Mouse (Mus musculus): ENCODE measurements around the gene Nedd9. TPM values are rescaled to one million over a fixed set of nuclear protein-coding genes. Genes with fewer than 3 reads are reported as not detected.

Gene Nedd9
- total RNA-seq, 4 experiments from 2014 or later: 12.4 to 24.6 (median 17.0) TPM

GRCm38 (mm10) chr13:41410191-41411074 lies 76.7 kb downstream of the Nedd9 start:
- DNase-seq (ENCODE audit: low spot score): no peak

- no peak for DNase-seq (ENCODE audit: low spot score)
Observed at GRCm38 (mm10) chr13:41409291-41409690, 77.9 kb downstream of the Nedd9 start.

GRCm38 (mm10) chr13:41408374-41408952 lies 78.7 kb downstream of the Nedd9 start:
- no peak for DNase-seq (ENCODE audit: low spot score)

- no peak for DNase-seq (ENCODE audit: low spot score)
Observed at GRCm38 (mm10) chr13:41405009-41405408, 82.2 kb downstream of the Nedd9 start.

- peak; percentile 66 for DNase-seq (ENCODE audit: low spot score)
Observed at GRCm38 (mm10) chr13:41403838-41404237, 83.3 kb downstream of the Nedd9 start.

GRCm38 (mm10) chr13:41402441-41403003 lies 84.6 kb downstream of the Nedd9 start:
- peak; percentile 12 for DNase-seq (ENCODE audit: low spot score)

GRCm38 (mm10) chr13:41401775-41402174 lies 85.4 kb downstream of the Nedd9 start:
- DNase-seq (ENCODE audit: low spot score): no peak

GRCm38 (mm10) chr13:41400289-41400688 lies 86.9 kb downstream of the Nedd9 start:
- no peak for DNase-seq (ENCODE audit: low spot score)

- no peak for DNase-seq (ENCODE audit: low spot score)
Observed at GRCm38 (mm10) chr13:41392191-41392590, 95.0 kb downstream of the Nedd9 start.

GRCm38 (mm10) chr13:41390698-41391097 lies 96.5 kb downstream of the Nedd9 start:
- DNase-seq (ENCODE audit: low spot score): no peak

- DNase-seq (ENCODE audit: low spot score): peak; percentile 21
Observed at GRCm38 (mm10) chr13:41386581-41386980, 100.6 kb downstream of the Nedd9 start.

- no peak for DNase-seq (ENCODE audit: low spot score)
Observed at GRCm38 (mm10) chr13:41384896-41385295, 102.3 kb downstream of the Nedd9 start.

GRCm38 (mm10) chr13:41382635-41383034 lies 104.5 kb downstream of the Nedd9 start:
- DNase-seq (ENCODE audit: low spot score): no peak

- no peak for DNase-seq (ENCODE audit: low spot score)
Observed at GRCm38 (mm10) chr13:41381806-41382546, 105.2 kb downstream of the Nedd9 start.

- no peak for DNase-seq (ENCODE audit: low spot score)
Observed at GRCm38 (mm10) chr13:41381041-41381805, 105.9 kb downstream of the Nedd9 start.

- no peak for DNase-seq (ENCODE audit: low spot score)
Observed at GRCm38 (mm10) chr13:41379951-41380465, 107.2 kb downstream of the Nedd9 start.

GRCm38 (mm10) chr13:41378462-41378861 lies 108.7 kb downstream of the Nedd9 start:
- DNase-seq (ENCODE audit: low spot score): no peak

- no peak for DNase-seq (ENCODE audit: low spot score)
Observed at GRCm38 (mm10) chr13:41377856-41378255, 109.3 kb downstream of the Nedd9 start.

GRCm38 (mm10) chr13:41377011-41377431 lies 110.1 kb downstream of the Nedd9 start:
- no peak for DNase-seq (ENCODE audit: low spot score)

- no peak for DNase-seq (ENCODE audit: low spot score)
Observed at GRCm38 (mm10) chr13:41376111-41376510, 111.1 kb downstream of the Nedd9 start.

GRCm38 (mm10) chr13:41375696-41376095 lies 111.5 kb downstream of the Nedd9 start:
- no peak for DNase-seq (ENCODE audit: low spot score)
